Mouse (Mus musculus) layer of hippocampus, postnatal 25 days (tissue): Measurements from ENCODE around the gene Gpkow. TPM values are rescaled to one million over a fixed set of nuclear protein-coding genes. Genes with fewer than 3 reads are reported as not detected.

Experiments used
- DNase-seq, 2 experiments: peaks; one replicate each; pipeline ENCODE4 v3.0.0; 2022; ENCODE audit warnings: mixed read lengths in 2 of 2, low spot score in 1 of 2; ENCODE audit errors: extremely low spot score in 1 of 2
- total RNA-seq, 2 experiments: library from RNA; stranded (reverse); gene quantifications; 2 replicates each; pipeline ENCODE4 v1.2.3; 2021

Gpkow gene
- total RNA-seq = 10 to 100 TPM; 35.7 to 36.5 TPM

- peak; percentile 43 to 55 for DNase-seq
Observed at GRCm38 (mm10) chrX:7696954-7697381, at the start of gene Gpkow. Gpkow (plus strand) TSS chrX:7697131.

DNA sequence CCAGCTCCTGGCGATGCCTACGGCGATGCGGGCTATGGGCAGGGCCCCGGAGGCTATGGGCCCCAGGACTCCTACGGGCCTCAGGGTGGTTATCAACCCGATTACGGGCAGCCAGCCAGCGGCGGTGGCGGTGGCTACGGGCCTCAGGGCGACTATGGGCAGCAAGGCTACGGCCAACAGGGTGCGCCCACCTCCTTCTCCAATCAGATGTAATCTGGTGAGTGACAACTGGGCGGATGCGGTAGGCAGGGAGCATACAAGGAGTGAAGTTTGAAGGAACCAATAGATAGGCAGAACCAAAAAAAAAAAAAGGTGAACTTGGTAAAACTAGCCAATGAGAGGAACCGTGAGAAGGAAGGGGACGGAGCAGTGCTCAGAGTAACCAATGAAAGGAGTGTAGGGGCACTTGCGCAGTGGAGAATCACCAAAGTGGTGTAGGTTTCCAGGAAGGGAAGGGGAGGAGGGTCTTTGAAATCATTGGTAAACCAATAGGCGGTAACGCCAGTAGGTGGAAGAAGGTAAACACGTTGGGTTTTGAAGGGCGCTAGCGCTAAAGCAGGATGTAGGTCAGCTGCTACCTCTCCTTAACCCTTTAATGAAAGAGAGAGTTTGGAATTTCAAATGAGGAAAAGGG, 48.1 kb upstream of the Gpkow start:
- peak in 1 of 2 experiments; percentile 52 for DNase-seq

- DNase-seq = no peak
Observed at GRCm38 (mm10) chrX:7657221-7657639, 39.7 kb upstream of the Gpkow start, which contains the start of gene Prickle3. Prickle3 (plus strand) TSS chrX:7657260.

DNA sequence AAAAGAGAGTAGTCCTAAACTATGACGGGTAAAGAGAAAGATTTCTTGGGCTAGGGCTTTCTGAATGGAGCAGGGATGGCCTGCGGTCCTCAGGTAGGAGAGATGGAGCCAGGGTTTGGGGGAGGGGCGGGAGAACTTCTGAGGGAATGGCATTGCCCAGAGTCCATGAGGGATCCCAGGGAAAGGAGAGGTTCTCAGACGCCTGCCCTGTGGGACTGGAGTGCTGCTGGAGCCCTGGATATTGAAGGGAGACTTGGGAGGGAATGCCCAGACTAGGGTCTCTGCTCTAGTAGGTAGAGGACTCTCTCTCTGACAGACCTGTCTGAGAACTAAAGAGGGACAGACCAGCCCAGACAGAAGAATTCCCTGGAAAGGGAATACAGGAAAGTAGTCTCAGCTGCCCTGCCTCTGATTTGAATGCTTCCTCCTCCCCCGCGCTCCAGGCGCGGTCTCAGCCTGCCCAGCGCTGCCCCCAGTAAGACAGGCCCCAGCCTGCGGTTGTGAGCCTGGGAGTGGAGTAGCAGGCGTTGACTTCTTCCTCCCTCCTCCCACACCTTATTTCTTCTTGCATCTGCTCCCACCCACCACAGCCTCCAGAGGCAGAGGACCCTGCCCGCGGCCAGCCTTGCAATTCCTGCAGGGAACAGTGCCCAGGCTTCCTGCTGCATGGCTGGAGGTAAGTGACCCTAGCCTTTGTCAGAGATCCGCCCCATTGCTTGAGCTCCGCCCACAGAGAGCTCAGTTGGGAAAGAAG, 38.7 kb upstream of the Gpkow start:
- DNase-seq = no peak

DNA sequence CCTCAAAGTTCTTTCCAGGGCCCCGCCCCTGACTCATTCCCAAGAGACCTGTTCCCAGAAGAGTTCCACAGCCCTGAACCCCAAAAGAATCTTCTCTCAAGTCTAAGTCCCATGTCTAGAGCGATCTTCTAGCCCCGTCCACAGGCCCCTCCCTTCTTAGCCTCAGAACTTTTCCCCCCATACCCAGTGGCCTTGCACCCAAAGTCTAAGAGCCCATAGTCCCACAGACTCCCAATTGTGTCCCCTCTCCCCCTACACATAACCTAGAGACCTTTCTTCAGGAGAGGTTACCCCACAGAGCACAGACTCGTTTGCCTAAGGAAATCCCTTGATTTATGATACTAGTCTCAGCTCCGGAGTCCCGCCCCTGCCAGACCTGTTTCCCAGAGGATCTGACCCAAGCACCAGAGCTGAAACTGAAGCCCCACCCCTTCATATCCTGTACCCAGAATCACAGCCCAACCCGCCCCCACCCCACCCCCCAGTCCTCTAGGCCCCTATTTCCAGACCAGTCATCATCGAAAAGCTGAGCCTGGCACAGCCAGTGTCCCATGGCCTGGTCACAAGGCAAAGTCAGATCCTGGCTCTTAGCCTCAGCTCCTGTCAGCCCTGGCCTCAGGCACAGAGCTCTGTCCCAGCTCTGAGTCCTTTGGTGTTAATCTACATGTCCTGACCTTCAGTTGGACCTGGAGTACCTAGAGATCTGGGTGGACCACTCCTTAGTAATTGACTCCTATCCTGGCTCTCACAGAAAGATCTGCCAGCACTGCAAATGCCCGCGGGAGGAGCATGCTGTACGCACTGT, 37.9 kb upstream of the Gpkow start:
- no peak for DNase-seq

DNA sequence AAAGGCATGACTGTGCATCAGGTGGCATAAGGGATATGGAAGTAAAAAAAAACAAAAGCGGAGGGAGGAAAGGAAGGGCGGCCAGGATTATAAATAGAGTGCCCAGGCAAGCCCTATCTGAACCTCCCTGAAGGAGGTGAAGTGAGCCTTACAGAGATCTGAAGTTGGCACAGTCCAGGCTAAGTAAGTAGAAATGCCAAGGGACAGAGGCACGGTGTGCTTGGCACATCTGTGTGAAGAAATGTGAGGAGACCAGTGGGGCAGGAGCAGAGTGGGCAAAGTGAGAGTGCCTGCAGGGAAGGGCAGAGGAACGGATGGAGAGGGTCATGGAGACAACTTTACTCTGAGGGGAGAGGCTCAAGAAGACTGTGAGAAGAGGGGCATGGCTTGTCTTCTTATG, 35.8 kb upstream of the Gpkow start:
- no peak for DNase-seq

DNA sequence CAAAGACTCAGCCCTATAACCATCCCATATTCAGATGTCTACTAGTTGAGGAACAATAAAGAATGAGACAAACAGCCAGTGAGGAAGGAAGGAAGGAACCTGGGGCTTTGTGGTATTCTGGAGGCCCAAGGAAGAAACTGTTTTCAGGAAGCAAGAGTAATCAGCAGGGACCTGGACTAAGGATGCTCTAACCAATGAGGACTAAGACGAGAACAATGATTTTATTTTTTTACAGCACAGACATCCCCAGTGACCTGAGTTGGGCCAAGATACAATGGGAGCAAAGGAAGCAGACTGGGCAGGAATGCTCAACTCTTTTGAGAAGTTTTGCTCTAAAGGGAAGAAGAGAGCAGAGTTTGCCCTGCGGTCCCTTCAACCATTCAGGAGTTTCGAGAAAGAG, 34.0 kb upstream of the Gpkow start:
- DNase-seq = no peak

- DNase-seq = no peak
Observed at GRCm38 (mm10) chrX:7664791-7665190, 32.1 kb upstream of the Gpkow start.

- DNase-seq = no peak
Observed at GRCm38 (mm10) chrX:7665739-7666502, 31.0 kb upstream of the Gpkow start.

- no peak for DNase-seq
Observed at GRCm38 (mm10) chrX:7670390-7670881, 26.5 kb upstream of the Gpkow start.

- DNase-seq = no peak
Observed at GRCm38 (mm10) chrX:7670921-7671623, 25.9 kb upstream of the Gpkow start, which contains the start of gene Plp2. Plp2 (minus strand) TSS chrX:7671390.

- DNase-seq = no peak
Observed at GRCm38 (mm10) chrX:7672739-7673138, 24.2 kb upstream of the Gpkow start.

DNA sequence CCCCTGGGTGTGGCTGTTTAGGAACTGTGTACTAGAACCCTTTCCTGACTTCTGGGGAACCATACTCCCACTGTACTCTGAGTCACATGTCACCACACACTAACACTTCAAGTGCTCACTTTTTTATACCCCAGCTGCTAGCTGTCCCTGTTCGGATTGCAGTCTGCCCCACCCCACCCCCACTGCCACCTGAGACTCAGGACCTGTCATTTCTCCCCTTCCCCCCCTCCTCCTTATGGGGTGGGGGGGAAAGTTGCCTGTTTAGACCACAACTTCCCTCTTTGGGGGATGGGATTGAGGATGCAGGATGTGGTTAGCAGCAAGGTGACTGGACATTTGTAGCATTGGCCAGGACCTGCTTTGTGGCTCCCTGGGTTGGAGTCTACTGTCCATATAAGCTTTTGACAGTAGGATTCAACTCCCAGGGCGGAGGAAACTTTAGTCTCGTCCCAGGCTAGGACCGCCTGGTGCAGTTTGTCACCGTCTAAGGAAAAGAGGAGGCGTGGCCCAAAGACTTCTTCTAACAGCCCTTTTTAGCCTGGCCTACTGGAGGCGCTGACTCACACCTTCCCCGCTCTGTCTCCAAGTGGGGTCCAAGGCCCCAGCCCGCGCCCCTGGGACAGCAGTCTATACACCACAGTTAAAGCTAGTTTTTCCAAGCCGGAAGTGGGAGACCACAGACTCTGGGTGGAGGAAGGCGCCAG, 23.2 kb upstream of the Gpkow start:
- DNase-seq = no peak

- DNase-seq = peak in 1 of 2 experiments; percentile 25
Observed at GRCm38 (mm10) chrX:7674284-7675000, 22.5 kb upstream of the Gpkow start.

DNA sequence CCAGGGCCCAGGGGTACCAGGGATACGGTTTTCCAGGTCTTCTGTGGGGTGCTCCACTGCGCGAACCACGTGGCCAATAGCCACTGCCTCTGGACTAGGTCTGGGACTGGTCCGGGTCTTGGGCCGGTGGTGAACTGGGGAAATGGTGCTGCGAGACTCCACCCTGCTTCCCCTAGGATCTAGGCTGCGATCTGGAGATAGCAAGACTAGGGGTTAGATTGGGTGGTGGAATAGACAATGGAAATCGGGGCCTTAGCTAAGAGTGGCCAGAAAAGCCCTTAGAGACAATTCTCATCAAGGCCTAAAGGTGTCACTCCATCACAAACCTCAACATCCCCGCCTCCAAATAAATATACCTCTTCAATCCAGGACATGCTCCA, 21.9 kb upstream of the Gpkow start:
- DNase-seq = no peak

GRCm38 (mm10) chrX:7678986-7679385, 17.9 kb upstream of the Gpkow start:
- DNase-seq = no peak

- DNase-seq = peak; percentile 74 to 79
Observed at GRCm38 (mm10) chrX:7679405-7680056, 17.4 kb upstream of the Gpkow start.

- no peak for DNase-seq
Observed at GRCm38 (mm10) chrX:7680057-7680412, 16.9 kb upstream of the Gpkow start.
